Mouse (Mus musculus) CH12.LX (cell line): ENCODE results near the gene Adcy7. TPM values are rescaled to one million over a fixed set of nuclear protein-coding genes. Genes with fewer than 3 reads are reported as not detected.

Source experiments
- DNase-seq: peaks from one replicate; pipeline ENCODE4 v3.0.0-alpha.2; 2013; ENCODE audit errors: extremely low read depth
- H3K27ac ChIP-seq: 2 replicates; pipeline ENCODE4 v1.5.1; 2012; ENCODE audit warnings: low read depth, mild to moderate bottlenecking, control low read depth, moderate library complexity; ENCODE audit not compliant: insufficient read depth
- H3K27me3 ChIP-seq: replicated peaks from 2 replicates; pipeline ENCODE3; 2012; ENCODE audit warnings: inconsistent platforms
- H3K36me3 ChIP-seq, 2 experiments: replicated peaks in 1 of 2; 2 replicates each; pipeline versions ENCODE3 to v1.6.1; 2012; ENCODE audit warnings: inconsistent platforms in 1 of 2, low read length in 1 of 2, mild to moderate bottlenecking in 1 of 2, mixed read lengths in 1 of 2, moderate library complexity in 1 of 2; ENCODE audit not compliant: control insufficient read depth in 1 of 2, insufficient read depth in 1 of 2
- H3K4me1 ChIP-seq, 2 experiments: 2 replicates each; pipeline ENCODE4 v1.6.1; 2012; ENCODE audit warnings: inconsistent platforms in 1 of 2, moderate library complexity in 1 of 2; ENCODE audit not compliant: insufficient read depth in 2 of 2, control insufficient read depth in 1 of 2
- H3K4me2 ChIP-seq: 2 replicates; pipeline ENCODE4 v1.6.1; 2012; ENCODE audit warnings: low read depth, mild to moderate bottlenecking, control low read depth; ENCODE audit not compliant: poor library complexity, insufficient read depth, severe bottlenecking
- H3K4me3 ChIP-seq, 3 experiments: fragments of 150-350 bp in 1 of 3; sonication (generic) in 1 of 3; replicated peaks in 1 of 3; 2 replicates each; pipeline versions ENCODE3 to v1.5.1; 2011 to 2012; ENCODE audit warnings: low read depth in 2 of 3, low read length in 2 of 3, mild to moderate bottlenecking in 2 of 3, moderate library complexity in 2 of 3, control low read depth in 1 of 3, improper control_type of control experiment in 1 of 3, inconsistent platforms in 1 of 3, mixed read lengths in 1 of 3; ENCODE audit not compliant: poor library complexity in 1 of 3
- H3K79me2 ChIP-seq: replicated peaks from 2 replicates; pipeline ENCODE4 v1.6.1; 2012; ENCODE audit warnings: mild to moderate bottlenecking, moderate library complexity; ENCODE audit not compliant: control insufficient read depth, poor library complexity, insufficient read depth, severe bottlenecking; ENCODE audit errors: extremely low read depth
- H3K9ac ChIP-seq: 2 replicates; pipeline ENCODE4 v1.6.1; 2012; ENCODE audit warnings: low read depth, mild to moderate bottlenecking, control low read depth, moderate library complexity; ENCODE audit not compliant: insufficient read depth
- H3K9me3 ChIP-seq: replicated peaks from 2 replicates; pipeline ENCODE3; 2012; ENCODE audit warnings: low read length, inconsistent platforms, mixed read lengths
- BHLHE40 ChIP-seq: IDR thresholded peaks from 2 replicates; pipeline ENCODE4 v1.6.1; 2011; ENCODE audit warnings: mild to moderate bottlenecking, low read depth, low read length, improper control_type of control experiment
- E2F4 ChIP-seq: IDR thresholded peaks from 2 replicates; pipeline ENCODE4 v1.6.1; 2011; ENCODE audit warnings: low read depth, low read length, improper control_type of control experiment; ENCODE audit not compliant: insufficient replicate concordance
- ELF1 ChIP-seq: IDR thresholded peaks from 2 replicates; pipeline ENCODE4 v1.6.1; 2014; ENCODE audit warnings: low read depth, mild to moderate bottlenecking, inconsistent platforms, low read length, improper control_type of control experiment
- GABPA ChIP-seq: IDR thresholded peaks from 2 replicates; pipeline ENCODE4 v1.6.1; 2012; ENCODE audit warnings: low read depth, low read length, improper control_type of control experiment, inconsistent platforms; ENCODE audit not compliant: insufficient replicate concordance
- HCFC1 ChIP-seq: IDR thresholded peaks from 2 replicates; pipeline ENCODE4 v1.6.1; 2012; ENCODE audit warnings: low read depth, mild to moderate bottlenecking, inconsistent platforms, low read length, improper control_type of control experiment
- IRF4 ChIP-seq: IDR thresholded peaks from 2 replicates; pipeline ENCODE4 v1.6.1; 2014; ENCODE audit warnings: low read depth, mild to moderate bottlenecking, inconsistent platforms, low read length, improper control_type of control experiment
- JUN ChIP-seq: IDR thresholded peaks from 2 replicates; pipeline ENCODE4 v1.6.1; 2011; ENCODE audit warnings: low read depth, mild to moderate bottlenecking, low read length, improper control_type of control experiment, moderate library complexity; ENCODE audit not compliant: insufficient read depth
- JUND ChIP-seq: conservative IDR thresholded peaks from 2 replicates; pipeline ENCODE4 v1.6.1; 2011; ENCODE audit warnings: low read depth, low read length, improper control_type of control experiment
- KAT2A ChIP-seq: IDR thresholded peaks from 2 replicates; pipeline ENCODE4 v1.6.1; 2012; ENCODE audit warnings: low read length, improper control_type of control experiment, inconsistent platforms; ENCODE audit not compliant: insufficient replicate concordance
- MAX ChIP-seq: IDR thresholded peaks from 2 replicates; pipeline ENCODE4 v1.6.1; 2011; ENCODE audit warnings: low read length, improper control_type of control experiment
- MAZ ChIP-seq: IDR thresholded peaks from 2 replicates; pipeline ENCODE4 v1.6.1; 2012; ENCODE audit warnings: low read depth, mild to moderate bottlenecking, inconsistent platforms, low read length, improper control_type of control experiment, moderate library complexity
- MEF2A ChIP-seq: IDR thresholded peaks from 2 replicates; pipeline ENCODE4 v1.6.1; 2014; ENCODE audit warnings: low read depth, mild to moderate bottlenecking, inconsistent platforms, low read length, improper control_type of control experiment, borderline replicate concordance
- MYC ChIP-seq: IDR thresholded peaks from 2 replicates; pipeline ENCODE4 v1.6.1; 2011; ENCODE audit warnings: low read depth, mild to moderate bottlenecking, improper control_type of control experiment, low read length
- NRF1 ChIP-seq: IDR thresholded peaks from 2 replicates; pipeline ENCODE4 v1.6.1; 2014; ENCODE audit warnings: low read depth, mild to moderate bottlenecking, inconsistent platforms, low read length, improper control_type of control experiment, moderate library complexity
- POLR2A ChIP-seq: IDR thresholded peaks from 2 replicates; pipeline ENCODE4 v1.6.1; 2011; ENCODE audit warnings: low read depth, mild to moderate bottlenecking, improper control_type of control experiment, low read length
- USF2 ChIP-seq: conservative IDR thresholded peaks from 2 replicates; pipeline ENCODE4 v1.6.1; 2011; ENCODE audit warnings: low read depth, low read length, improper control_type of control experiment
- ZC3H11A ChIP-seq: IDR thresholded peaks from 2 replicates; pipeline ENCODE4 v1.6.1; 2012; ENCODE audit warnings: low read depth, mild to moderate bottlenecking, inconsistent platforms, low read length, improper control_type of control experiment
- ZKSCAN1 ChIP-seq: IDR thresholded peaks from 2 replicates; pipeline ENCODE4 v1.6.1; 2012; ENCODE audit warnings: low read depth, inconsistent platforms, low read length, improper control_type of control experiment, borderline replicate concordance
- ZNF384 ChIP-seq: IDR thresholded peaks from 2 replicates; pipeline ENCODE4 v1.6.1; 2012; ENCODE audit warnings: low read depth, low read length, improper control_type of control experiment, inconsistent platforms
- dilution Hi-C: fragments of 300-500 bp; cut with MboI; formaldehyde crosslinking; loops from 2 replicates; pipeline ENCODE4 v1.14.3; 2020; ENCODE audit warnings: low sequenced_read_pairs; ENCODE audit not compliant: extremely low pct_unique_long_range_greater_than_20kb, extremely low pct_ligation_motif_present
- in situ Hi-C: fragments of 300-500 bp; cut with MboI; formaldehyde crosslinking; loops from 3 replicates; pipeline ENCODE4 v1.14.3; 2019; ENCODE audit warnings: low sequenced_read_pairs, low pct_ligation_motif_present, low pct_unique_long_range_greater_than_20kb, mixed read lengths
- polyA plus RNA-seq: library from polyadenylated mRNA; unstranded; fragments of >175 nt; gene quantifications from 2 replicates; pipeline ENCODE4 v1.2.1, GENCODE M21; 2012; ENCODE audit warnings: low read depth; ENCODE audit not compliant: insufficient read length
- total RNA-seq, 2 experiments: library from RNA; depleted of rRNA; stranded (reverse); fragments of 300-350 nt in 1 of 2; fragments of >200 nt in 1 of 2; gene quantifications; 2 replicates each; pipeline ENCODE4 v1.2.3; 2012 to 2014

The Adcy7 gene
- total and polyA plus RNA-seq, 3 experiments = 25.7 to 28.5 (median 27.0) TPM

DNA sequence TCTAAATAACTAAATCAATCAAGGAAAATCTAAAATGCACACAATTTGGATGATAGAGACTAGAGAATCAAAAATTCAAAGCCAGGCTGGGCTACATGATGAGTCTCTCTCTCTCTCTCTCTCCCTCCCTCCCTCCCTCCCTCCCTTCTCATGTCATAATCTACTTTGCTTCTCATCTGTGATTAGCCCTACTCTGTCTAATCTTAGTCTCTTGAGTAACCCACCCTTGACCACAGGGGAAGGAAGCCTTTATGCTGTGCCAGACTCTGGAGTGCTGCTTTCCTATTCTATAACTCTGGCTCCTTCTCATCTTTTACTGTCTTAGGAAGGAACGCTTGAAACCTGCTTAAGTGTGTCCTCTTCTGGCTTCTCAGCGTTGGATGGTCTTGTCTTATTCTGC is 99.3 kb downstream of the Adcy7 start:
- H3K4me1 ChIP-seq = peaks cover 3 to 21% of the 10 kb centered on the region in 2 experiments; a peak in 3 of 4 replicates
- peaks cover 7% of the 10 kb centered on the region for H3K9me3 ChIP-seq
- dilution Hi-C loops = no loop called here
- H3K27ac ChIP-seq = no peak overlapping the region
- no peak overlapping the region for H3K4me3 ChIP-seq
- TF ChIP-seq ELF1 (no peak), MEF2A (no peak), JUN (no peak), NRF1 (no peak), ZKSCAN1 (no peak), MYC (no peak), MAZ (no peak), MAX (no peak), ZC3H11A (no peak), IRF4 (no peak), USF2 (no peak), E2F4 (no peak), HCFC1 (no peak), ZNF384 (no peak)
- H3K79me2 ChIP-seq = no peaks in the 10 kb centered on the region
- H3K36me3 ChIP-seq = no peaks in the 10 kb centered on the region
- H3K9ac ChIP-seq = no peak overlapping the region
- DNase-seq = no peak
- no peak overlapping the region for H3K4me2 ChIP-seq
- in situ Hi-C loops = loop anchor here (10.0 kb wide), 2 partner anchors 253 to 383 kb away; no protein-coding TSS in a partner anchor
- peaks cover 34% of the 10 kb centered on the region for H3K27me3 ChIP-seq

GRCm38 (mm10) chr8:88376836-88377582 is 104.8 kb downstream of the Adcy7 start:
- H3K4me1 ChIP-seq = peaks cover 8 to 24% of the 10 kb centered on the region in 2 experiments; a peak in 3 of 4 replicates
- H3K36me3 ChIP-seq = no peaks in the 10 kb centered on the region
- dilution Hi-C loops (no loop called here), in situ Hi-C loops (loop anchor here (10.0 kb wide), 2 partner anchors 248 to 378 kb away; no protein-coding TSS in a partner anchor)
- peaks cover 13% of the 10 kb centered on the region for H3K27me3 ChIP-seq
- DNase-seq = no peak
- no peak overlapping the region for H3K4me2 ChIP-seq
- no peaks in the 10 kb centered on the region for H3K9me3 ChIP-seq
- H3K9ac ChIP-seq = no peak overlapping the region
- H3K27ac ChIP-seq = no peak overlapping the region
- H3K79me2 ChIP-seq = no peaks in the 10 kb centered on the region
- no peak overlapping the region for H3K4me3 ChIP-seq
- TF ChIP-seq JUND = no peak
- no peak for TF ChIP-seq IRF4
- no peak for TF ChIP-seq MEF2A
- no peak for TF ChIP-seq POLR2A
- TF ChIP-seq KAT2A = no peak
- no peak for TF ChIP-seq GABPA
- TF ChIP-seq BHLHE40 = no peak

Other genes with a start within 250 kb of the Adcy7 start
- gene Cnep1r1, start 153.6 kb upstream of the Adcy7 start, total RNA-seq (2012; rRNA removed) = 8.7 TPM in 2 replicates
- gene Cnep1r1, start 153.6 kb upstream of the Adcy7 start, total RNA-seq (2014; rRNA removed) = 30.8 and 32.9 TPM in 2 replicates
- 29.2 and 31.2 TPM in 2 replicates for gene Cnep1r1, start 153.6 kb upstream of the Adcy7 start, polyA plus RNA-seq
- 46.6 and 60.8 TPM in 2 replicates for gene Heatr3, start 134.5 kb upstream of the Adcy7 start, total RNA-seq (2012; rRNA removed)
- 126 TPM in 2 replicates for gene Heatr3, start 134.5 kb upstream of the Adcy7 start, total RNA-seq (2014; rRNA removed)
- gene Heatr3, start 134.5 kb upstream of the Adcy7 start, polyA plus RNA-seq = 84.9 and 92.6 TPM in 2 replicates
- 20.1 and 26.8 TPM in 2 replicates for gene Tent4b, start 73.2 kb upstream of the Adcy7 start, total RNA-seq (2012; rRNA removed)
- gene Tent4b, start 73.2 kb upstream of the Adcy7 start, total RNA-seq (2014; rRNA removed) = 27.9 and 33.6 TPM in 2 replicates
- 32.4 and 37.8 TPM in 2 replicates for gene Tent4b, start 73.2 kb upstream of the Adcy7 start, polyA plus RNA-seq
- gene Brd7, start 89.8 kb downstream of the Adcy7 start, total RNA-seq (2012; rRNA removed) = 46.3 and 46.6 TPM in 2 replicates
- 31.9 and 41.1 TPM in 2 replicates for gene Brd7, start 89.8 kb downstream of the Adcy7 start, total RNA-seq (2014; rRNA removed)
- 106 and 134 TPM in 2 replicates for gene Brd7, start 89.8 kb downstream of the Adcy7 start, polyA plus RNA-seq
- 0.13 and 0.30 TPM in 2 replicates for gene Nkd1, start 249.0 kb downstream of the Adcy7 start, total RNA-seq (2012; rRNA removed)
- 0.24 and 0.28 TPM in 2 replicates for gene Nkd1, start 249.0 kb downstream of the Adcy7 start, total RNA-seq (2014; rRNA removed)
- gene Nkd1, start 249.0 kb downstream of the Adcy7 start, polyA plus RNA-seq = 0.56 and 0.67 TPM in 2 replicates